ENCODE assay signal across 35 mouse cellular contexts in genomic region chrX:107312533-107312932, GRCm38 (mm10). TPM values are rescaled to one million over a fixed set of nuclear protein-coding genes. Genes with fewer than 3 reads are reported as not detected.
A peak's percentile ranks its signal among the peaks of the same experiment; 100 is the strongest.
DNase-seq lines count a peak whose midpoint lies in the region; ATAC-seq and TF ChIP-seq lines count a peak whose summit lies in the region.
"Had no signal": no experiment of that assay in that cellular context is flagged by ENCODE, and none has a peak within 500 bp of the region (broad histone marks: within the 10 kb centered on the region; RNA-seq: fewer than 3 reads in every experiment).

No protein-coding gene starts in this region.

- no peak for TF ChIP-seq POLR2A in liver, adult 2 months (IDR thresholded peaks at IDR 0.05; ENCODE audit: extremely low read depth, insufficient read depth, low read length)

- TF ChIP-seq CTCF in liver, adult 2 months (IDR thresholded peaks at IDR 0.05; ENCODE audit: low read depth, low read length) = no peak

- no peaks in the 10 kb centered on the region for H3K79me2 ChIP-seq in liver, adult 2 months (ENCODE audit: control insufficient read depth, insufficient read depth, low read length)

- no peak overlapping the region for H3K27ac ChIP-seq in liver, adult 2 months (replicated peaks; ENCODE audit: insufficient read depth, low read depth, low read length)
- H3K27ac ChIP-seq: heart, embryonic 13.5 days; hindbrain, embryonic 10.5 days; kidney, embryonic 15.5 days; layer of hippocampus, adult 2 months; liver, embryonic 12.5 days; neural tube, embryonic 12.5 days; stomach, postnatal 0 days had no signal

- DNase-seq in liver, adult 2 months (ENCODE audit: extremely low read depth, low read depth, low spot score) = peak; percentile 3
- DNase-seq in liver = no peak
- no peak for DNase-seq in kidney, postnatal 25 days
- no peak for DNase-seq in yolk sac, embryonic 10.5 days (ENCODE audit: low spot score)
- no peak for DNase-seq in right cerebral cortex, postnatal 36 days (ENCODE audit: low spot score in 2 of 2)
- DNase-seq: adrenal gland, postnatal 10 days; B cell, adult 2 months; cerebellum, adult 8-10 months; cerebellum, postnatal 25 days; heart, postnatal 14 days; kidney, adult 18-20 months; kidney, postnatal 36 days; left cerebral cortex, postnatal 4 days; liver, postnatal 0 days; lung, postnatal 36 days; midbrain, embryonic 14.5 days; right cerebral cortex, adult 18-20 months; right cerebral cortex, postnatal 4 days; thymus, adult 2 months; thymus, postnatal 36 days had no signal

- H3K4me1 ChIP-seq in liver, adult 2 months (ENCODE audit: control insufficient read depth, insufficient read depth, low read length) = no peaks in the 10 kb centered on the region
- H3K4me1 ChIP-seq: heart, embryonic 13.5 days; hindbrain, embryonic 10.5 days; kidney, embryonic 15.5 days; liver, embryonic 12.5 days; neural tube, embryonic 12.5 days had no signal

- H3K36me3 ChIP-seq in liver, adult 2 months (ENCODE audit: control insufficient read depth, insufficient read depth, low read length) = no peaks in the 10 kb centered on the region
- H3K36me3 ChIP-seq: heart, embryonic 13.5 days; hindbrain, embryonic 10.5 days; kidney, embryonic 15.5 days; liver, embryonic 12.5 days; neural tube, embryonic 12.5 days had no signal

- ATAC-seq in common myeloid progenitor, adult 5-6 weeks (replicated peaks; ENCODE audit: low read depth, poor library complexity, severe bottlenecking) = 0 out of 2 replicates have a peak, but pooled peaks have one; percentile 42
- ATAC-seq in granulocyte monocyte progenitor cell, adult 5-6 weeks (replicated peaks; ENCODE audit: poor library complexity, severe bottlenecking) = peak; percentile 84
- ATAC-seq: forebrain, embryonic 16.5 days; hindbrain, embryonic 16.5 days; liver, embryonic 12.5 days; liver, postnatal 0 days had no signal

- no peak overlapping the region for H3K9ac ChIP-seq in liver, adult 2 months (ENCODE audit: low read depth, low read length)
- H3K9ac ChIP-seq: heart, embryonic 13.5 days; kidney, embryonic 15.5 days; liver, embryonic 12.5 days; liver, postnatal 0 days; neural tube, embryonic 12.5 days had no signal

- no peaks in the 10 kb centered on the region for H3K27me3 ChIP-seq in liver, adult 2 months (ENCODE audit: control insufficient read depth, insufficient read depth, low read length)
- H3K27me3 ChIP-seq: heart, embryonic 13.5 days; kidney, embryonic 15.5 days; liver, embryonic 12.5 days; megakaryocyte, embryonic 14.5 days; neural tube, embryonic 12.5 days had no signal

- WGBS in liver, adult 2 months = 38% methylated on average over 5 of the region's 5 CpGs

- H3K4me3 ChIP-seq in liver, adult 2 months (ENCODE audit: insufficient read depth, low read depth, low read length) = no peak overlapping the region
- H3K4me3 ChIP-seq: heart, embryonic 13.5 days; hindbrain, embryonic 10.5 days; kidney, embryonic 15.5 days; layer of hippocampus, adult 2 months; liver, embryonic 12.5 days; megakaryocyte, embryonic 14.5 days; neural tube, embryonic 12.5 days had no signal

RNA-seq across cellular contexts. Expression of gene Gpr174, which starts 56.9 kb away (rescaled TPM):
- total RNA-seq in liver, adult 2 months (2014; rRNA removed) = 0.28 and 0.34 TPM in 2 replicates
- polyA plus RNA-seq in liver, adult 2 months (2012; rRNA removed) = 0.04 and 0.06 TPM in 2 replicates
- 0.14 and 0.34 TPM in 2 replicates for total RNA-seq in common myeloid progenitor, adult 5-6 weeks (2017)
- total RNA-seq in granulocyte monocyte progenitor cell, adult 5-6 weeks (2014; fragmentation: Nextera tagmentation) = 0.09 TPM in 1 of 2 replicates, not detected in the other
- total RNA-seq in granulocyte monocyte progenitor cell, adult 5-6 weeks (2017) = not detected in 2 replicates
- total RNA-seq: gastrocnemius, adult 8-10 months; layer of hippocampus, adult 2 months; layer of hippocampus, postnatal 14 days had no signal
- polyA plus RNA-seq: forebrain, embryonic 11.5 days; heart, embryonic 13.5 days; hindbrain, embryonic 10.5 days; hindbrain, embryonic 16.5 days had no signal
